Comparison of ENCODE assay signal across 9 mouse cellular contexts in the genomic region with DNA sequence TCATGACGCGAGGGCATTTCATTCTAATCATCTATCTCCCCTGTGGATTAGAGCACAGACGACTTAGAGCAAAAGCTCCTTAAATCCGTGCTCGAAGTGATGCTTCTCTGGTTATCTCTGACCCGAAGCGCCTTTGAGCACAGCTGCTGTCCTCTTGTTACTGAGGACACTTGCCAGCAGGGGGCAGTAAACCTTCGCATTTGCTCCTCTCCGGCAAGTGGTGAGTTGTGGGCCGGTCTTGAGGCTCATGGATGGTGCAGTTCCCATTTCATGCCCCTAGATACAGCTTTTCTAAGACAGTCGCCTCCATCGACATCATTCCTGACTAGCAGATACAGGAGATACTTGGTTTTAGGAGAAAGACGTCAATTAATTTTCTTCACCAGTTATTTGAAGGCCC. TPM values are rescaled to one million over a fixed set of nuclear protein-coding genes. Genes with fewer than 3 reads are reported as not detected.
DNase-seq lines count a peak whose midpoint lies in the region; ATAC-seq and TF ChIP-seq lines count a peak whose summit lies in the region.
"Had no signal": no experiment of that assay in that cellular context is flagged by ENCODE, and none has a peak within 500 bp of the region (broad histone marks: within the 10 kb centered on the region; RNA-seq: fewer than 3 reads in every experiment).

No protein-coding gene starts in this region.

- no peaks in the 10 kb centered on the region for H3K36me3 ChIP-seq in MEL (ENCODE audit: control insufficient read depth in 1 of 2, insufficient read depth in 2 of 2, low read length in 2 of 2)
- H3K36me3 ChIP-seq: limb, embryonic 12.5 days had no signal

- DNase-seq in MEL (ENCODE audit: low read depth, low spot score), result peak; percentile 25
- peak; percentile 77 for DNase-seq in heart, postnatal 4 days
- peak; percentile 64 for DNase-seq in layer of hippocampus, adult 9-11 months
- peak; percentile 80 to 86 for DNase-seq in right cerebral cortex, postnatal 10 days (ENCODE audit: low spot score in 2 of 2)

- no peaks in the 10 kb centered on the region for H3K79me2 ChIP-seq in MEL (ENCODE audit: control insufficient read depth, insufficient read depth, low read length, poor library complexity)

- H3K27me3 ChIP-seq in MEL (ENCODE audit: control insufficient read depth in 1 of 2, insufficient read depth in 2 of 2, low read length in 2 of 2), result no peaks in the 10 kb centered on the region
- H3K27me3 ChIP-seq: limb, embryonic 12.5 days had no signal

- no peaks in the 10 kb centered on the region for H3K4me1 ChIP-seq in MEL (ENCODE audit: control insufficient read depth in 1 of 2, insufficient read depth in 2 of 2, low read length in 2 of 2)
- no peaks in the 10 kb centered on the region for H3K4me1 ChIP-seq in bone marrow, adult 2 months (ENCODE audit: control insufficient read depth, insufficient read depth, low read length)
- no peaks in the 10 kb centered on the region for H3K4me1 ChIP-seq in embryonic fibroblast, embryonic 13.5 days (ENCODE audit: control insufficient read depth, insufficient read depth, low read length)
- H3K4me1 ChIP-seq: limb, embryonic 12.5 days had no signal

- no peak for TF ChIP-seq EP300 in MEL (IDR thresholded peaks at IDR 0.05; ENCODE audit: low read depth in 1 of 2, low read length in 2 of 2)

- ATAC-seq in megakaryocyte, adult 5-6 weeks (ENCODE audit: poor library complexity, severe bottlenecking), result peak; percentile 66
- no peak for ATAC-seq in monocyte, adult 5-6 weeks (replicated peaks; ENCODE audit: insufficient number of reproducible peaks, low FRiP score, low TSS enrichment, poor library complexity, severe bottlenecking)

- H3K27ac ChIP-seq in MEL (ENCODE audit: control insufficient read depth, low read depth, low read length), result no peak overlapping the region
- no peak overlapping the region for H3K27ac ChIP-seq in bone marrow, adult 2 months (ENCODE audit: control insufficient read depth, insufficient read depth, low read depth, low read length, poor library complexity)
- no peak overlapping the region for H3K27ac ChIP-seq in embryonic fibroblast, embryonic 13.5 days (ENCODE audit: insufficient read depth, low read length)
- H3K27ac ChIP-seq: limb, embryonic 12.5 days had no signal

- TF ChIP-seq RAD21 in MEL (IDR thresholded peaks at IDR 0.05; ENCODE audit: low read depth, low read length), result peak; percentile 45

- H3K4me3 ChIP-seq in MEL (ENCODE audit: control insufficient read depth in 1 of 2, insufficient read depth in 1 of 2, low read depth in 2 of 2, low read length in 2 of 2), result no peak overlapping the region
- no peak overlapping the region for H3K4me3 ChIP-seq in bone marrow, adult 2 months (replicated peaks; ENCODE audit: control insufficient read depth, low read depth, low read length)
- H3K4me3 ChIP-seq in embryonic fibroblast, embryonic 13.5 days (ENCODE audit: insufficient read depth, low read length), result no peak overlapping the region
- H3K4me3 ChIP-seq: limb, embryonic 12.5 days had no signal

- no peak overlapping the region for H3K9ac ChIP-seq in MEL (ENCODE audit: control insufficient read depth, low read depth, low read length, poor library complexity, severe bottlenecking)
- H3K9ac ChIP-seq: limb, embryonic 12.5 days had no signal

- TF ChIP-seq POLR2A in MEL (IDR thresholded peaks at IDR 0.05; ENCODE audit: control insufficient read depth in 1 of 2, insufficient read depth in 1 of 2, low read depth in 1 of 2, low read length in 2 of 2, poor library complexity in 1 of 2), result no peak
- TF ChIP-seq POLR2A in bone marrow, adult 2 months (IDR thresholded peaks at IDR 0.05; ENCODE audit: borderline replicate concordance, control insufficient read depth, low read depth, low read length), result no peak
- no peak for TF ChIP-seq POLR2A in embryonic fibroblast, embryonic 13.5 days (IDR thresholded peaks at IDR 0.05; ENCODE audit: low read depth, low read length)

- TF ChIP-seq CTCF in MEL (IDR thresholded peaks at IDR 0.05 in 2 of 3, conservative IDR thresholded peaks at IDR 0.05 in 1 of 3; ENCODE audit: control insufficient read depth in 1 of 3, insufficient read depth in 1 of 3, low read depth in 2 of 3, low read length in 3 of 3, poor library complexity in 1 of 3, severe bottlenecking in 1 of 3), result peak in 2 of 3 experiments; percentile 46 to 67; a peak in 5 of 6 replicates
- TF ChIP-seq CTCF in bone marrow, adult 2 months (IDR thresholded peaks at IDR 0.05; ENCODE audit: control insufficient read depth, insufficient read depth, low read length), result peak; percentile 56
- TF ChIP-seq CTCF in embryonic fibroblast, embryonic 13.5 days (IDR thresholded peaks at IDR 0.05; ENCODE audit: borderline replicate concordance, insufficient read depth, low read length), result peak; percentile 76

- 23% methylated on average over 13 of the region's 13 CpGs for WGBS in bone marrow, adult 2 months

- H3K9me3 ChIP-seq in MEL (replicated peaks; ENCODE audit: insufficient read depth, low read length), result no peaks in the 10 kb centered on the region
- H3K9me3 ChIP-seq: limb, embryonic 12.5 days had no signal

TF ChIP-seq in MEL, 35 proteins besides CTCF, POLR2A, EP300 and RAD21:
- TF ChIP-seq CHD2 (IDR thresholded peaks at IDR 0.05; ENCODE audit: low read length) (no peak), SMC3 (IDR thresholded peaks at IDR 0.05; ENCODE audit: low read depth, low read length) (peak; percentile 60), ELF1 (IDR thresholded peaks at IDR 0.05; ENCODE audit: low read depth, low read length) (no peak), GABPA (IDR thresholded peaks at IDR 0.05; ENCODE audit: low read depth, low read length) (no peak), TAL1 (IDR thresholded peaks at IDR 0.05; ENCODE audit: low read length) (no peak), HCFC1 (IDR thresholded peaks at IDR 0.05; ENCODE audit: low read depth, low read length) (no peak), ZC3H11A (IDR thresholded peaks at IDR 0.05; ENCODE audit: low read depth, low read length) (peak; percentile 39), MEF2A (IDR thresholded peaks at IDR 0.05; ENCODE audit: extremely low read depth, insufficient replicate concordance, low read depth, low read length, poor library complexity, severe bottlenecking) (no peak), MAZ (IDR thresholded peaks at IDR 0.05; ENCODE audit: low read depth, low read length) (no peak), MAX (IDR thresholded peaks at IDR 0.05; ENCODE audit: low read length) (no peak)

RNA-seq across cellular contexts. Expression of a gene that starts 16.8 kb away (rescaled TPM):
- total RNA-seq in MEL (2012; rRNA removed), result not detected in 2 replicates
- not detected for polyA plus RNA-seq in MEL (2012; ENCODE audit: insufficient read depth in 1 of 2, insufficient read length in 2 of 2, low read depth in 1 of 2, low replicate concordance in 2 of 2, missing spikeins in 1 of 2)
- polyA plus RNA-seq in bone marrow, adult 2 months (2011; ENCODE audit: insufficient read depth, insufficient read length, low replicate concordance, missing spikeins), result not detected in 2 replicates
- polyA plus RNA-seq in embryonic fibroblast, embryonic 13.5 days (2011; ENCODE audit: insufficient read length, low read depth, missing spikeins), result not detected in 2 replicates
- not detected for total RNA-seq in heart, postnatal 4 days (2021)
- not detected in 2 replicates for total RNA-seq in megakaryocyte, adult 5-6 weeks (2015)
- total RNA-seq in megakaryocyte, adult 5-6 weeks (2017), result not detected in 2 replicates
- not detected in 3 replicates for total RNA-seq in monocyte, adult 5-6 weeks (2017)
- polyA plus RNA-seq: limb, embryonic 12.5 days had no signal

Comparison
In these comparisons a context has a peak if more than half of its experiments do, and no peak if none do; other contexts are left out.
1. DNase-seq: peak in every context shown above with its lines; median percentile 83 in right cerebral cortex, postnatal 10 days; 77 in heart, postnatal 4 days; 64 in layer of hippocampus, adult 9-11 months; 25 in MEL.